Mouse (Mus musculus) cerebellum, adult 2 months (tissue): Measurements from ENCODE around the gene Tnfrsf11a.

Experiments
- CTCF ChIP-seq: fragments of 200-500 bp; IDR thresholded peaks from 2 replicates; pipeline ENCODE4 v1.5.1; 2011; ENCODE audit warnings: low read depth, mild to moderate bottlenecking, control low read depth, low read length, moderate library complexity, borderline replicate concordance; ENCODE audit not compliant: insufficient read depth
- POLR2A ChIP-seq: fragments of 200-500 bp; IDR thresholded peaks from 2 replicates; pipeline ENCODE4 v1.6.1; 2011; ENCODE audit warnings: low read length, control low read depth, borderline replicate concordance; ENCODE audit not compliant: insufficient read depth

DNA sequence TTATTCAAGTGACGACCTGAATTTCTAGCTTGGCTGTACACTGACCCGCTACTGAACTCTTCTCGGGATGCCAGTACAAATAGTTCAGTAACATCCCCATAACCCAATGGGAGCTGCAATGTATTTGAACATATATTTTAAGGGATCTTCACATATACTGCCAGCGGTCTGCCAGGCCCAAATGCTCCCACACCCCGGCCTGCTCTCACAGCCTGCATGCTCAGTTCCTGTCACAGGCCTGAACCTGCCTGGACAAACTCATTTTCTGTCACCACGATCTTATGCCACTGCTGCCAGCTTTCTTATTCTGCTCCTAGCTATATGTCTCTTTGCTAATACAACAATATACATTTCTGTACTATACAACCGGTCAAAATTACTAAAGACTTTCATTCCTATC lies 100.9 kb downstream of the Tnfrsf11a start:
- TF ChIP-seq POLR2A (no peak), CTCF (no peak)
